8 mouse cellular contexts compared by ENCODE assay signal in genomic region chr15:27496596-27497299, GRCm38 (mm10). TPM values are rescaled to one million over a fixed set of nuclear protein-coding genes. Genes with fewer than 3 reads are reported as not detected.
A peak's percentile ranks its signal among the peaks of the same experiment; 100 is the strongest.
DNase-seq lines count a peak whose midpoint lies in the region; ATAC-seq lines count a peak whose summit lies in the region.

No protein-coding gene starts in this region.

- H3K9me3 ChIP-seq in kidney, embryonic 14.5 days (ENCODE audit: control insufficient read depth, low read length), result no peaks in the 10 kb centered on the region
- H3K9me3 ChIP-seq in embryonic facial prominence, embryonic 10.5 days, result no peaks in the 10 kb centered on the region
- no peaks in the 10 kb centered on the region for H3K9me3 ChIP-seq in intestine, embryonic 16.5 days (ENCODE audit: control insufficient read depth, low read length)
- no peaks in the 10 kb centered on the region for H3K9me3 ChIP-seq in neural tube, embryonic 15.5 days (replicated peaks)

- H3K4me2 ChIP-seq in kidney, embryonic 14.5 days (replicated peaks; ENCODE audit: low read depth, low read length), result no peak overlapping the region
- H3K4me2 ChIP-seq in intestine, embryonic 16.5 days (ENCODE audit: low read depth, low read length), result no peak overlapping the region
- H3K4me2 ChIP-seq in neural tube, embryonic 15.5 days, result no peak overlapping the region

- H3K36me3 ChIP-seq in kidney, embryonic 14.5 days (ENCODE audit: control insufficient read depth, insufficient read depth, low read length), result no peaks in the 10 kb centered on the region
- no peaks in the 10 kb centered on the region for H3K36me3 ChIP-seq in embryonic facial prominence, embryonic 10.5 days (replicated peaks)
- no peaks in the 10 kb centered on the region for H3K36me3 ChIP-seq in intestine, embryonic 16.5 days (ENCODE audit: control insufficient read depth, insufficient read depth, low read length)
- H3K36me3 ChIP-seq in neural tube, embryonic 15.5 days, result no peaks in the 10 kb centered on the region

- H3K4me1 ChIP-seq in kidney, embryonic 14.5 days (ENCODE audit: control insufficient read depth, insufficient read depth, low read length), result no peaks in the 10 kb centered on the region
- peaks cover 35% of the 10 kb centered on the region for H3K4me1 ChIP-seq in embryonic facial prominence, embryonic 10.5 days
- H3K4me1 ChIP-seq in intestine, embryonic 16.5 days (ENCODE audit: control insufficient read depth, insufficient read depth, low read length), result peaks cover 20% of the 10 kb centered on the region
- H3K4me1 ChIP-seq in neural tube, embryonic 15.5 days, result peaks cover 35% of the 10 kb centered on the region

- peak; percentile 23; the same call in 1 of the 2 replicates for ATAC-seq in kidney, embryonic 14.5 days (ENCODE audit: low FRiP score, low TSS enrichment)
- ATAC-seq in intestine, embryonic 16.5 days, result peak; percentile 54
- peak; percentile 48 for ATAC-seq in neural tube, embryonic 15.5 days (ENCODE audit: low FRiP score)

- WGBS in kidney, embryonic 14.5 days, result 87% methylated on average over 11 of the region's 11 CpGs
- WGBS in embryonic facial prominence, embryonic 10.5 days, result 77% methylated on average over 11 of the region's 11 CpGs
- 81% methylated on average over 11 of the region's 11 CpGs for WGBS in intestine, embryonic 16.5 days
- WGBS in neural tube, embryonic 15.5 days, result 71% methylated on average over 11 of the region's 11 CpGs

- H3K27ac ChIP-seq in kidney, embryonic 14.5 days (ENCODE audit: low read depth, low read length), result no peak overlapping the region
- H3K27ac ChIP-seq in embryonic facial prominence, embryonic 10.5 days (replicated peaks), result peak overlapping the region; percentile 37
- no peak overlapping the region for H3K27ac ChIP-seq in intestine, embryonic 16.5 days (ENCODE audit: low read length)
- H3K27ac ChIP-seq in neural tube, embryonic 15.5 days (replicated peaks), result no peak overlapping the region

- no peak for DNase-seq in kidney, postnatal 25 days
- DNase-seq in embryonic facial prominence, embryonic 10.5 days (ENCODE audit: low spot score), result no peak
- DNase-seq in urinary bladder, adult 18-20 months (ENCODE audit: low spot score in 2 of 2), result no peak
- DNase-seq in right cerebral cortex, postnatal 25 days, result no peak
- DNase-seq in adrenal gland, postnatal 4 days (ENCODE audit: low spot score in 2 of 2), result no peak

- H3K27me3 ChIP-seq in kidney, embryonic 14.5 days (ENCODE audit: control insufficient read depth, insufficient read depth, low read length), result no peaks in the 10 kb centered on the region
- H3K27me3 ChIP-seq in embryonic facial prominence, embryonic 10.5 days (replicated peaks; ENCODE audit: low read depth, poor library complexity, severe bottlenecking), result no peaks in the 10 kb centered on the region
- no peaks in the 10 kb centered on the region for H3K27me3 ChIP-seq in intestine, embryonic 16.5 days (replicated peaks; ENCODE audit: control insufficient read depth, insufficient read depth, low read length)
- H3K27me3 ChIP-seq in neural tube, embryonic 15.5 days (replicated peaks), result no peaks in the 10 kb centered on the region

- no peak overlapping the region for H3K9ac ChIP-seq in kidney, embryonic 14.5 days (ENCODE audit: low read depth, low read length)
- H3K9ac ChIP-seq in intestine, embryonic 16.5 days (ENCODE audit: low read depth, low read length), result no peak overlapping the region
- no peak overlapping the region for H3K9ac ChIP-seq in neural tube, embryonic 15.5 days (replicated peaks)

- H3K4me3 ChIP-seq in kidney, embryonic 14.5 days (ENCODE audit: low read length), result no peak overlapping the region
- no peak overlapping the region for H3K4me3 ChIP-seq in embryonic facial prominence, embryonic 10.5 days
- no peak overlapping the region for H3K4me3 ChIP-seq in intestine, embryonic 16.5 days (ENCODE audit: low read length)
- H3K4me3 ChIP-seq in neural tube, embryonic 15.5 days (replicated peaks), result no peak overlapping the region

RNA-seq across cellular contexts. Expression of gene Ank, which starts 30.3 kb away (rescaled TPM):
- polyA plus RNA-seq in kidney, embryonic 14.5 days (2014; fragmentation: Nextera tagmentation; extraction: Ambion mirVana), result 6.1 and 10.3 TPM in 2 replicates
- polyA plus RNA-seq in embryonic facial prominence, embryonic 10.5 days (2016; fragmentation: Nextera tagmentation; extraction: Ambion mirVana), result 5.9 and 6.2 TPM in 2 replicates
- 5.9 and 12.1 TPM in 2 replicates for polyA plus RNA-seq in intestine, embryonic 16.5 days (2015; fragmentation: Nextera tagmentation; extraction: Ambion mirVana)
- polyA plus RNA-seq in neural tube, embryonic 15.5 days (2015; fragmentation: Nextera tagmentation; extraction: Ambion mirVana), result 15.6 and 16.7 TPM in 2 replicates
- 10 to 100 TPM; 26.8 to 27.9 TPM for total RNA-seq in adrenal gland, postnatal 4 days (2021)
